Mouse (Mus musculus) C2C12 (cell line): Measurements from ENCODE around the gene Atf4.

Experiments
- CTCF ChIP-seq: IDR thresholded peaks from one replicate; pipeline ENCODE4 v1.5.1; 2011; ENCODE audit not compliant: control insufficient read depth, insufficient read depth, insufficient read length
- FOSL1 ChIP-seq: IDR thresholded peaks from one replicate; pipeline ENCODE4 v1.8.0; 2011; ENCODE audit warnings: mild to moderate bottlenecking, low read length; ENCODE audit not compliant: poor library complexity, insufficient read depth, severe bottlenecking

DNA sequence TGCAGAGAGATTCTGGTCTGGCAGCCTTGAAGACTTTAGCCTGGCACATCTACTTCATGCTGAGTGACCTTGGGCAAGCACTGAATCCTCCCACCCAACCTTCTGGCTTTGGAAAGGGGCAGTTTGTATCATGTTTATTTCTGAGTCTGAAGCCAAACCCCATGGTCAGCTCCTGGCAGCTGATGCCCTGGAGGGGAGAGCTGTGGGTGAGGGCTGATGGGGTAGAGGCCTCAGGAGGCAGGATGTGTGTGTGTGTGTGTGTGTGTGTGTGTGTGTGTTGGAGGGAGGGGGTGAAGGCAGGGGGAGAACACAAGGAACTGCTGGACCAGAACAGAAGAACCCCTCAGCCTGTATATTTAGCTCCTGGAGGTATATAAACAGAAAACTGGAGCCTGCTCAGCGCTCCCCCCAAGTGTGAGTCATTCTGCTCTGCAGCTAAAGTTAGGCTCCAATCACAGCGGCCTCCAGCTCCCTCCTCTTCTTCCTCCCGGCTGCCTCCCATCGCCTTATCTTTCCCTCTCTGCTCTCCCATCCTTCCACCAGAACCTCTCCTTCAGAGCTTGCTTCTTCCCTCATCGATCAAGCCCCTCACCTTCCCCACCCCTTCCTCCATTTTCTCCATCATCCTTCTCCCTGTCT is 23.3 kb downstream of the Atf4 start:
- TF ChIP-seq FOSL1 (no peak), CTCF (no peak)
